Comparison of ENCODE assay signal across 15 mouse cellular contexts in the genomic region with DNA sequence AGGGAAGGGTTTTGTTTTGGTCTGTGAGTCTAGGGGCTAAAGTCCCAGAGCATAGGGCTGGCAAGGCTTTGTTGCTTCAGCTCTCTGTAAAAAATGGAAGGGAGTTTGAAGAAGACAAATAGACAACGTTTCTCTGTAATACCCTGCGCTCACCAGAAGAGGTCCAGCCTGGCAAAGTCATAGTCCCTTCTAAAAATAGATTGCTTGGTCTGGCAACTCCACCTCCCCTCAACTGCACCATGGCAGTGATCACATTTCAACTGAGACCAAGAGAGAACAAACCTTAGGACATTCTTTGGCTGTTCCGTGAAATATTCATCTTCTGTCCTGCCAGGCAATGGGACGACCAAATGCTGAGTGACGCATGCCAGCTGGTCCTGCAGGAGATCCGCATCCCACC. TPM values are rescaled to one million over a fixed set of nuclear protein-coding genes. Genes with fewer than 3 reads are reported as not detected.
DNase-seq lines count a peak whose midpoint lies in the region; ATAC-seq and TF ChIP-seq lines count a peak whose summit lies in the region.
"Had no signal": no experiment of that assay in that cellular context is flagged by ENCODE, and none has a peak within 500 bp of the region (broad histone marks: within the 10 kb centered on the region; RNA-seq: fewer than 3 reads in every experiment).

No protein-coding gene starts in this region.

- no peak overlapping the region for H3K4me2 ChIP-seq in forebrain, postnatal 0 days (ENCODE audit: low read depth)
- no peak overlapping the region for H3K4me2 ChIP-seq in forebrain, embryonic 15.5 days (replicated peaks)

- no peaks in the 10 kb centered on the region for H3K4me1 ChIP-seq in forebrain, postnatal 0 days (ENCODE audit: insufficient read depth)
- H3K4me1 ChIP-seq in forebrain, embryonic 15.5 days: no peaks in the 10 kb centered on the region

- no peak overlapping the region for H3K27ac ChIP-seq in forebrain, postnatal 0 days (ENCODE audit: low read depth, low read length)
- H3K27ac ChIP-seq in forebrain, embryonic 15.5 days (replicated peaks): no peak overlapping the region
- no peak overlapping the region for H3K27ac ChIP-seq in left cerebral cortex, adult 2 months
- H3K27ac ChIP-seq: macrophage had no signal

- no peak overlapping the region for H3K4me3 ChIP-seq in forebrain, postnatal 0 days (ENCODE audit: low read depth, low read length)
- no peak overlapping the region for H3K4me3 ChIP-seq in forebrain, embryonic 15.5 days
- H3K4me3 ChIP-seq in left cerebral cortex, adult 2 months: no peak overlapping the region
- H3K4me3 ChIP-seq: erythroblast, embryonic 14.5 days had no signal

- no peak overlapping the region for H3K9ac ChIP-seq in forebrain, postnatal 0 days
- H3K9ac ChIP-seq in forebrain, embryonic 15.5 days (replicated peaks): no peak overlapping the region

- H3K36me3 ChIP-seq in forebrain, postnatal 0 days (ENCODE audit: insufficient read depth): no peaks in the 10 kb centered on the region
- H3K36me3 ChIP-seq in forebrain, embryonic 15.5 days: no peaks in the 10 kb centered on the region

- 76% methylated on average over 6 of the region's 6 CpGs for WGBS in forebrain, postnatal 0 days
- WGBS in forebrain, embryonic 15.5 days: 72% methylated on average over 6 of the region's 6 CpGs

- no peaks in the 10 kb centered on the region for H3K9me3 ChIP-seq in forebrain, postnatal 0 days (ENCODE audit: low read length)
- no peaks in the 10 kb centered on the region for H3K9me3 ChIP-seq in forebrain, embryonic 15.5 days

- intact Hi-C loops in left cerebral cortex, adult 2 months (cut with DNase I): no loop called here
- intact Hi-C loops in left cerebral cortex, postnatal 4 days (cut with DNase I): no loop called here

- no peaks in the 10 kb centered on the region for H3K27me3 ChIP-seq in forebrain, postnatal 0 days (ENCODE audit: insufficient read depth, low read length)
- H3K27me3 ChIP-seq in forebrain, embryonic 15.5 days: no peaks in the 10 kb centered on the region

- TF ChIP-seq CTCF in forebrain, postnatal 0 days (IDR thresholded peaks at IDR 0.05; ENCODE audit: low read depth): 0 out of 2 replicates have a peak, but pooled peaks have one; percentile 13
- TF ChIP-seq CTCF in left cerebral cortex, adult 2 months (IDR thresholded peaks at IDR 0.05): peak; percentile 10; the same call in 1 of the 2 replicates

- DNase-seq in forebrain, postnatal 0 days: no peak
- no peak for DNase-seq in left cerebral cortex, adult 2 months (ENCODE audit: extremely low spot score in 1 of 2, low spot score in 2 of 2)
- DNase-seq in left cerebral cortex, postnatal 4 days: no peak
- peak; percentile 7 for DNase-seq in adipocyte (ENCODE audit: low spot score)
- DNase-seq in spleen, adult 18-20 months: no peak
- DNase-seq in adrenal gland, adult (ENCODE audit: inconsistent age in 2 of 2, low spot score in 1 of 2): no peak
- DNase-seq: adrenal gland, postnatal 25 days; cerebellum, postnatal 36 days; kidney, adult 8-10 months; thymus, adult 18-20 months had no signal

- no peak for ATAC-seq in forebrain, postnatal 0 days
- no peak for ATAC-seq in forebrain, embryonic 15.5 days (replicated peaks)
- ATAC-seq in megakaryocyte-erythroid progenitor cell, adult 5-6 weeks (replicated peaks; ENCODE audit: low FRiP score, low TSS enrichment, poor library complexity, severe bottlenecking): peak; percentile 50; the same call in 1 of the 2 replicates

RNA-seq across cellular contexts. Expression of a gene that starts 30.1 kb away (rescaled TPM):
- total RNA-seq in forebrain, postnatal 0 days (2014; rRNA removed): 0.95 and 1.8 TPM in 2 replicates
- 1.0 and 1.2 TPM in 2 replicates for polyA plus RNA-seq in forebrain, postnatal 0 days (2015; fragmentation: Nextera tagmentation; extraction: Ambion mirVana)
- 1.1 and 1.3 TPM in 2 replicates for polyA plus RNA-seq in forebrain, embryonic 15.5 days (2015; fragmentation: Nextera tagmentation; extraction: Ambion mirVana)
- total RNA-seq in left cerebral cortex, adult 2 months (2021): 1 to 10 TPM; 4.0 to 5.9 TPM
- total RNA-seq in left cerebral cortex, postnatal 4 days (2021): 10 to 100 TPM; 18.3 to 23.4 TPM
- 0.42 TPM in 1 of 2 replicates, not detected in the other for total RNA-seq in megakaryocyte-erythroid progenitor cell, adult 5-6 weeks (2014; fragmentation: Nextera tagmentation)
- not detected in 2 replicates for total RNA-seq in megakaryocyte-erythroid progenitor cell, adult 5-6 weeks (2017)
- total RNA-seq: adrenal gland, postnatal 25 days had no signal
- polyA plus RNA-seq: erythroblast, embryonic 14.5 days; macrophage had no signal

RNA-seq across cellular contexts. Expression of a gene that starts 37.8 kb away (rescaled TPM):
- total RNA-seq in forebrain, postnatal 0 days (2014; rRNA removed): 0.05 TPM in 1 of 2 replicates, not detected in the other
- not detected in 2 replicates for polyA plus RNA-seq in forebrain, postnatal 0 days (2015; fragmentation: Nextera tagmentation; extraction: Ambion mirVana)
- not detected in 2 replicates for polyA plus RNA-seq in forebrain, embryonic 15.5 days (2015; fragmentation: Nextera tagmentation; extraction: Ambion mirVana)
- total RNA-seq in left cerebral cortex, adult 2 months (2021): under 1 TPM in 1 of 2 experiments, not detected in 1; 0.05 TPM
- total RNA-seq in left cerebral cortex, postnatal 4 days (2021): not detected
- total RNA-seq in megakaryocyte-erythroid progenitor cell, adult 5-6 weeks (2014; fragmentation: Nextera tagmentation): not detected in 2 replicates
- not detected in 2 replicates for total RNA-seq in megakaryocyte-erythroid progenitor cell, adult 5-6 weeks (2017)
- polyA plus RNA-seq: erythroblast, embryonic 14.5 days; heart, embryonic 14.5 days had no signal
